Mouse (Mus musculus) limb, embryonic 13.5 days (tissue): ENCODE data around the gene Pdlim1. TPM values are rescaled to one million over a fixed set of nuclear protein-coding genes. Genes with fewer than 3 reads are reported as not detected.

Source experiments
- ATAC-seq: fragments of 200-750 bp; cut with Nextera tagmentation; 2 replicates; pipeline ENCODE4 v1.8.0; 2017; ENCODE audit warnings: low read depth, moderate number of reproducible peaks, moderate TSS enrichment; ENCODE audit not compliant: low FRiP score
- H3K27ac ChIP-seq: fragments of 300-500 bp; sonication (generic); 2 replicates; pipeline ENCODE4 v1.5.1; 2015; ENCODE audit warnings: inconsistent platforms, mild to moderate bottlenecking, moderate library complexity
- H3K27me3 ChIP-seq: fragments of 300-500 bp; sonication (generic); 2 replicates; pipeline ENCODE4 v1.6.1; 2015; ENCODE audit warnings: mild to moderate bottlenecking, inconsistent platforms
- H3K36me3 ChIP-seq: fragments of 300-500 bp; sonication (generic); 2 replicates; pipeline ENCODE4 v1.6.1; 2015; ENCODE audit warnings: inconsistent platforms, mild to moderate bottlenecking, moderate library complexity
- H3K4me1 ChIP-seq: fragments of 300-500 bp; sonication (generic); 2 replicates; pipeline ENCODE4 v1.6.1; 2015; ENCODE audit warnings: inconsistent platforms
- H3K4me2 ChIP-seq: fragments of 300-500 bp; sonication (generic); replicated peaks from 2 replicates; pipeline ENCODE4 v1.6.1; 2015; ENCODE audit warnings: inconsistent platforms, mild to moderate bottlenecking, moderate library complexity
- H3K4me3 ChIP-seq: fragments of 300-500 bp; sonication (generic); 2 replicates; pipeline ENCODE4 v1.5.1; 2015; ENCODE audit warnings: moderate library complexity, mild to moderate bottlenecking, inconsistent platforms
- H3K9ac ChIP-seq: fragments of 300-500 bp; sonication (generic); 2 replicates; pipeline ENCODE4 v1.6.1; 2015; ENCODE audit warnings: mild to moderate bottlenecking, inconsistent platforms
- H3K9me3 ChIP-seq: fragments of 300-500 bp; sonication (generic); 2 replicates; pipeline ENCODE4 v1.6.1; 2016; ENCODE audit warnings: inconsistent platforms
- WGBS: fragments of 180-500 bp; shearing (Covaris S2); methylation state at CpG from one replicate; pipeline ENCODE4 v1.1.7; 2015; 5-methylcytosine and 5-hydroxymethylcytosine counted together
- polyA plus RNA-seq: library from polyadenylated mRNA; unstranded; fragments of >200 nt; fragmentation: Nextera tagmentation; extraction: Ambion mirVana; gene quantifications from 2 replicates; pipeline ENCODE4 v1.2.1, GENCODE M21; 2015

Gene Pdlim1
- polyA plus RNA-seq, 1 experiment from 2014 or later, result 125 TPM

- Histone ChIP-seq H3K4me2 (no peak overlapping the region), H3K27me3 (no peaks in the 10 kb centered on the region), H3K27ac (no peak overlapping the region), H3K4me1 (0 out of 2 replicates have a peak, but pooled peaks cover 4% of the 10 kb centered on the region), H3K4me3 (no peak overlapping the region), H3K9ac (no peak overlapping the region), H3K36me3 (no peaks in the 10 kb centered on the region), H3K9me3 (no peaks in the 10 kb centered on the region)
- 48% methylated on average over 1 of the region's 1 CpGs for WGBS
- no peak for ATAC-seq
Observed at GRCm38 (mm10) chr19:40255561-40255960, 16.1 kb downstream of the Pdlim1 start.

GRCm38 (mm10) chr19:40254741-40255140 lies 16.9 kb downstream of the Pdlim1 start:
- Histone ChIP-seq H3K27ac (no peak overlapping the region), H3K4me1 (0 out of 2 replicates have a peak, but pooled peaks cover 4% of the 10 kb centered on the region), H3K4me2 (no peak overlapping the region), H3K4me3 (no peak overlapping the region), H3K9ac (no peak overlapping the region), H3K36me3 (no peaks in the 10 kb centered on the region), H3K27me3 (no peaks in the 10 kb centered on the region), H3K9me3 (no peaks in the 10 kb centered on the region)
- WGBS, result 72% methylated on average over 3 of the region's 3 CpGs
- ATAC-seq, result no peak

GRCm38 (mm10) chr19:40253768-40254167 lies 17.9 kb downstream of the Pdlim1 start:
- no peaks in the 10 kb centered on the region for H3K9me3 ChIP-seq
- H3K9ac ChIP-seq, result no peak overlapping the region
- H3K4me3 ChIP-seq, result no peak overlapping the region
- no peak for ATAC-seq
- 0 out of 2 replicates have a peak, but pooled peaks cover 4% of the 10 kb centered on the region for H3K4me1 ChIP-seq
- no peaks in the 10 kb centered on the region for H3K36me3 ChIP-seq
- no peak overlapping the region for H3K27ac ChIP-seq
- no peaks in the 10 kb centered on the region for H3K27me3 ChIP-seq
- H3K4me2 ChIP-seq, result no peak overlapping the region
- WGBS, result 63% methylated on average over 13 of the region's 13 CpGs

- Histone ChIP-seq H3K4me2 (no peak overlapping the region), H3K4me1 (peaks cover 9% of the 10 kb centered on the region), H3K9ac (no peak overlapping the region), H3K27me3 (no peaks in the 10 kb centered on the region), H3K4me3 (no peak overlapping the region), H3K27ac (no peak overlapping the region), H3K9me3 (no peaks in the 10 kb centered on the region), H3K36me3 (no peaks in the 10 kb centered on the region)
- WGBS, result 90% methylated on average over 4 of the region's 4 CpGs
- ATAC-seq, result no peak
Observed at GRCm38 (mm10) chr19:40251115-40251514, 20.5 kb downstream of the Pdlim1 start.

- WGBS, result 82% methylated on average over 11 of the region's 11 CpGs
- H3K9me3 ChIP-seq, result no peaks in the 10 kb centered on the region
- no peak overlapping the region for H3K4me3 ChIP-seq
- no peak overlapping the region for H3K9ac ChIP-seq
- peaks cover 9% of the 10 kb centered on the region for H3K4me1 ChIP-seq
- no peak overlapping the region for H3K27ac ChIP-seq
- H3K36me3 ChIP-seq, result no peaks in the 10 kb centered on the region
- ATAC-seq, result no peak
- H3K27me3 ChIP-seq, result no peaks in the 10 kb centered on the region
- no peak overlapping the region for H3K4me2 ChIP-seq
Observed at GRCm38 (mm10) chr19:40249352-40249751, 22.3 kb downstream of the Pdlim1 start.

- Histone ChIP-seq H3K9me3 (no peaks in the 10 kb centered on the region), H3K27me3 (no peaks in the 10 kb centered on the region), H3K36me3 (no peaks in the 10 kb centered on the region), H3K4me1 (peaks cover 5% of the 10 kb centered on the region), H3K4me3 (no peak overlapping the region), H3K4me2 (no peak overlapping the region), H3K27ac (no peak overlapping the region), H3K9ac (no peak overlapping the region)
- WGBS, result 99% methylated on average over 5 of the region's 5 CpGs
- no peak for ATAC-seq
Observed at GRCm38 (mm10) chr19:40248476-40248875, 23.2 kb downstream of the Pdlim1 start.

- H3K9ac ChIP-seq, result no peak overlapping the region
- peaks cover 5% of the 10 kb centered on the region for H3K4me1 ChIP-seq
- H3K9me3 ChIP-seq, result no peaks in the 10 kb centered on the region
- no peaks in the 10 kb centered on the region for H3K27me3 ChIP-seq
- no peak overlapping the region for H3K4me3 ChIP-seq
- 49% methylated on average over 5 of the region's 5 CpGs for WGBS
- peak; percentile 51; the same call in 1 of the 2 replicates for ATAC-seq
- no peak overlapping the region for H3K4me2 ChIP-seq
- no peaks in the 10 kb centered on the region for H3K36me3 ChIP-seq
- no peak overlapping the region for H3K27ac ChIP-seq
Observed at GRCm38 (mm10) chr19:40247268-40247666, 24.4 kb downstream of the Pdlim1 start.

GRCm38 (mm10) chr19:40246646-40247267 lies 24.9 kb downstream of the Pdlim1 start:
- Histone ChIP-seq H3K27ac (no peak overlapping the region), H3K4me3 (no peak overlapping the region), H3K9ac (no peak overlapping the region), H3K36me3 (no peaks in the 10 kb centered on the region), H3K4me1 (peaks cover 5% of the 10 kb centered on the region), H3K4me2 (no peak overlapping the region), H3K9me3 (no peaks in the 10 kb centered on the region), H3K27me3 (no peaks in the 10 kb centered on the region)
- ATAC-seq, result peak; percentile 36; the same call in 1 of the 2 replicates
- WGBS, result 78% methylated on average over 7 of the region's 7 CpGs

- no peak overlapping the region for H3K9ac ChIP-seq
- H3K27me3 ChIP-seq, result no peaks in the 10 kb centered on the region
- peak overlapping the region; percentile 33; the same call in 1 of the 2 replicates for H3K27ac ChIP-seq
- peaks cover 17% of the 10 kb centered on the region for H3K4me1 ChIP-seq
- peak; percentile 52 for ATAC-seq
- no peaks in the 10 kb centered on the region for H3K9me3 ChIP-seq
- no peaks in the 10 kb centered on the region for H3K36me3 ChIP-seq
- 54% methylated on average over 14 of the region's 14 CpGs for WGBS
- no peak overlapping the region for H3K4me3 ChIP-seq
- H3K4me2 ChIP-seq, result no peak overlapping the region
Observed at GRCm38 (mm10) chr19:40240838-40241689, 30.6 kb downstream of the Pdlim1 start.

GRCm38 (mm10) chr19:40240360-40240759 lies 31.3 kb downstream of the Pdlim1 start:
- peaks cover 17% of the 10 kb centered on the region for H3K4me1 ChIP-seq
- WGBS, result 78% methylated on average over 6 of the region's 6 CpGs
- H3K27ac ChIP-seq, result no peak overlapping the region
- H3K9me3 ChIP-seq, result no peaks in the 10 kb centered on the region
- no peak overlapping the region for H3K4me2 ChIP-seq
- H3K4me3 ChIP-seq, result no peak overlapping the region
- no peaks in the 10 kb centered on the region for H3K36me3 ChIP-seq
- H3K27me3 ChIP-seq, result no peaks in the 10 kb centered on the region
- no peak for ATAC-seq
- H3K9ac ChIP-seq, result no peak overlapping the region

GRCm38 (mm10) chr19:40238175-40238850 lies 33.3 kb downstream of the Pdlim1 start:
- Histone ChIP-seq H3K27ac (no peak overlapping the region), H3K27me3 (no peaks in the 10 kb centered on the region), H3K4me1 (peaks cover 17% of the 10 kb centered on the region), H3K9me3 (no peaks in the 10 kb centered on the region), H3K9ac (no peak overlapping the region), H3K4me2 (no peak overlapping the region), H3K4me3 (no peak overlapping the region), H3K36me3 (no peaks in the 10 kb centered on the region)
- 42% methylated on average over 6 of the region's 6 CpGs for WGBS
- ATAC-seq, result peak; percentile 80; the same call in 1 of the 2 replicates

GRCm38 (mm10) chr19:40232560-40232959 lies 39.1 kb downstream of the Pdlim1 start:
- no peak for ATAC-seq
- no peak overlapping the region for H3K4me2 ChIP-seq
- WGBS, result 93% methylated on average over 2 of the region's 2 CpGs
- no peaks in the 10 kb centered on the region for H3K36me3 ChIP-seq
- H3K27me3 ChIP-seq, result no peaks in the 10 kb centered on the region
- H3K9ac ChIP-seq, result no peak overlapping the region
- H3K9me3 ChIP-seq, result no peaks in the 10 kb centered on the region
- H3K4me3 ChIP-seq, result no peak overlapping the region
- H3K27ac ChIP-seq, result no peak overlapping the region
- H3K4me1 ChIP-seq, result no peaks in the 10 kb centered on the region
